Mouse (Mus musculus) embryonic fibroblast, embryonic 13.5 days (primary cell): ENCODE data around the gene Bcl11b.

ENCODE experiments used
- CTCF ChIP-seq: IDR thresholded peaks from 2 replicates; pipeline ENCODE4 v1.5.1; 2011; ENCODE audit warnings: mild to moderate bottlenecking, control low read depth, low read length, moderate library complexity, borderline replicate concordance; ENCODE audit not compliant: insufficient read depth
- POLR2A ChIP-seq: IDR thresholded peaks from 2 replicates; pipeline ENCODE4 v1.6.1; 2011; ENCODE audit warnings: low read depth, mild to moderate bottlenecking, control low read depth, low read length, moderate library complexity

- no peak for TF ChIP-seq POLR2A
- no peak for TF ChIP-seq CTCF
These were observed 115.8 kb downstream of the Bcl11b start for GRCm38 (mm10) chr12:107887621-107888020.
